Mouse (Mus musculus): Measurements from ENCODE around the gene Mlxipl. TPM values are rescaled to one million over a fixed set of nuclear protein-coding genes. Genes with fewer than 3 reads are reported as not detected.

The Mlxipl gene
- polyA plus RNA-seq, 1 experiment from 2014 or later, result 2.8 TPM

DNA sequence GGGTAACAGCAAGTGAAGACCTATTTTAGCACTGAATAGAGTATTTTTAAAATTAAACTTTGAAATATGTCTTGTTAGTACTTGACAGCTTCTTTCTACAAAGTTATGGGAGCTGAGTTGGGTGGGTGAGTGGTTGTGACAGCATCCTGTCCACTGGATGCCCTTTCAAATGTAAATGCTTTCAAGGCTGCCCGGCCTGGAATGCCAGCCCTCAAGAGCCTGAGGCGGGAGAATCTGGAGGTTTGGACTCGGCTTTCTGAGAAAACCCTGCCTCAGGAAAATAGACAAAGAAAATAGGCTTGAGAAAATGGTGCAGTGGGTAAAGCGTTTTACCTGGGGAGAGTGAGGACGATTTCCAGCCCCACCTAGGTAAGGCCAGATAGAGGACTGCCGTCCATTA lies 92.1 kb downstream of the Mlxipl start:
- ATAC-seq (no peak), DNase-seq (ENCODE audit: low read depth, low spot score) (no peak)
- no peak for TF ChIP-seq CTCF (IDR thresholded peaks at IDR 0.05)
- in situ Hi-C loops (cut with MboI; ENCODE audit: low pct_unique_long_range_greater_than_20kb), result no loop called here
- POLR2A ChIA-PET, result interaction anchor here (1.6 kb wide), 1 partner anchor 10 kb away, joined by 4 read pairs; no protein-coding TSS in a partner anchor
- no peaks in the 10 kb centered on the region for H3K27me3 ChIP-seq
- CTCF ChIA-PET, result no interaction called here

DNA sequence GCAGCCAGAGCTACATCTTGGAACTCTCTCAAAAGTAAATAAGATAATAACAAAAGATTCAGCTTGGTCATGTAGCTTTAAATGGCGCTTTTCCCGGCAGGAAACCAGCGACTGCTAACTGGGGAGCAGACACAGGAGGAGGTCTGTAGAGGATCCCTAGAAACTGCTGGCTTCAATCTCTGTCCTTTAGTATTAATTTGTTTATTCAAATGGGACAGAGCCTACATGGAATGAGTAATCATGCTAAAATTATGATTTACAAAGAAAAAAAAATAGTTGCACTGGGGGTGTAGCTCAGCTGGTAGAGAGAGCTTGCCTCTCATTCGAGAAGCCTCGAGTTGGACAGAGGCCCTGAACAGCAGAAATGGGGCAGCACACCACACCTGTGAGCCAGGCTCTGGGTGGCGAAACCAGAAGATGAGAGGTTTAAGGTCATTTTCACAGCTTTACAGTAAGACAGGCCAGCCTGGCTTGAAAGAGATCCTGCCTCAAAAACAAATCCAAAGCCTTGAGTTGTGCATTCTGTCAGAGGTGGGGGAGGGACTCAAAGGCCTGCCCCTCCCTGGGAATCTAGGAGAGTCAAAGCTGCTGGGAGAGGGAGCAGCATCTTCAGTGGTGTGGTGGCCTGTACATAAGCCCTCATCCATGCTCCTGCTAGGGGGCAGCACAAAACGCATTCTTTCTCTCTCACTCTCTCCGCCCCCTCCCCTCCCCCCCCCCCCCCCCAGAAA lies 93.6 kb downstream of the Mlxipl start:
- ATAC-seq, result no peak
- POLR2A ChIA-PET, result interaction anchor here (1.6 kb wide), 1 partner anchor 11 kb away, joined by 4 read pairs; no protein-coding TSS in a partner anchor
- in situ Hi-C loops (cut with MboI; ENCODE audit: low pct_unique_long_range_greater_than_20kb), result no loop called here
- DNase-seq (ENCODE audit: low read depth, low spot score), result no peak
- CTCF ChIA-PET, result interaction anchor here (0.7 to 1.7 kb wide), 4 partner anchors 8 to 26 kb away, joined by 3 to 8 read pairs (median 4); no protein-coding TSS in a partner anchor
- no peak for TF ChIP-seq CTCF (IDR thresholded peaks at IDR 0.05)
- H3K27me3 ChIP-seq, result no peaks in the 10 kb centered on the region

DNA sequence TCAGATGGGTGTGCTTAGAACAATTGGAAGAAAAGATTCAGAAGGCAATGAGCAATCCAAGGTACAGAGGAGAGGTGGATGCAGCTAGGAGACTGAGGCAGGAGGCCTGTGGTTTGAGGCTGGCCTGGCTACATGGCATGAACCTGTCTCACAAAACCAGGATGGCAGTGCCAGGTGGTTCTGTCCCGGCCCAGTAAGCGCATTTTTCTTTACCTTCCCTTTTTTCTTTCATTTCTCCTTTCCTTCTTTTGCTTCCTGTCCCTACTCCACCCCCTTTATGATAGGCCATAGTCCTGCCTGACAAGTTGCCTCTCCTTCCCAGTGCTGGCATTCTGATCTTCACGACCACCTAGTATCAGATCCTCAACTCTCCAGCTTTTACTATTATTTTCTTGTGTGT lies 95.3 kb downstream of the Mlxipl start:
- ChIA-PET CTCF (interaction anchor here (0.9 kb wide), 1 partner anchor 13 kb away, joined by 3 read pairs; no protein-coding TSS in a partner anchor), POLR2A (interaction anchor here (1.2 kb wide), 1 partner anchor 16 kb away, joined by 4 read pairs; no protein-coding TSS in a partner anchor)
- in situ Hi-C loops (cut with MboI; ENCODE audit: low pct_unique_long_range_greater_than_20kb), result no loop called here
- ATAC-seq, result no peak
- no peak for DNase-seq (ENCODE audit: low read depth, low spot score)
- no peaks in the 10 kb centered on the region for H3K27me3 ChIP-seq
- no peak for TF ChIP-seq CTCF (IDR thresholded peaks at IDR 0.05)

DNA sequence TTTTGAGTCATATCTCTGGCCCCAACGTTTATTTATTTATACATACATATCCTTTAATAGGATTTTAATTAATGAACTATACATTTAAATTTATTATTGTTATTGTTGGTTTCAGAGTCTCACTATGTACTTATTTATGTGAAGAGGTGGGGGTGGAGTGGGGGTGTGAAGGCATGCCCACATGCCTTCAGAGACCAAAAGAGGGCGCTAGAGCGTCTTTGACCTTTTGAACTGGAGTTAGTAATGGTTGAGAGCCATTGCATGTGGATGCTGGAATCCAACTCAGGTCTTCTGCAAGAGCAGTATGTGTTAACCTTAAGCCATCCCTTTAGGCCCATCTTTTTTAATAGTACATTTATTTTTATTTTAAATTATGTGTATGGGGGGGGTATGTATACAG lies 95.9 kb downstream of the Mlxipl start:
- DNase-seq (ENCODE audit: low read depth, low spot score), result no peak
- TF ChIP-seq CTCF (IDR thresholded peaks at IDR 0.05), result no peak
- CTCF ChIA-PET, result interaction anchor here (1.2 kb wide), 1 partner anchor 10 kb away, joined by 3 read pairs; no protein-coding TSS in a partner anchor
- in situ Hi-C loops (cut with MboI; ENCODE audit: low pct_unique_long_range_greater_than_20kb), result no loop called here
- POLR2A ChIA-PET, result interaction anchor here (0.6 to 1.3 kb wide), 2 partner anchors 22 to 122 kb away, joined by 3 read pairs; partner anchors contain the start of gene Dnajc30
- no peak for ATAC-seq
- no peaks in the 10 kb centered on the region for H3K27me3 ChIP-seq

DNA sequence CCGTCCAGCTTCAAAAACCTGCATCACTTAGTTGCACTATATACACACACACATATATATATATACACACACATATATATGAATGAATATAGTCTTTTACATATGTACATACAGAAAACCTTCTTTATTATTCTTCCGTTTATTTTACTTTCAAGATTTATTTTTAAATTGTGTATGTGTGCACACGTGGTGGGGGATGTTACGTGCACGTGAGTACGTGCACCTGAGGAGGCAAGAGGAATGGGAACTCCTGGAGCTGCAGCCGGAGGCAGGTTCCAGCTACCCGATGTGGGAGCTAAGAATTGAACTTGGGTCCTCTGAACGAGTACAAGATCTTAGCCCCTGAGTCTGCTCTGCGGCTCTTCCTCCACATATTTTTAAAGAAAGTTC lies 96.5 kb downstream of the Mlxipl start:
- DNase-seq (ENCODE audit: low read depth, low spot score), result no peak
- ChIA-PET POLR2A (interaction anchor here (0.6 to 1.3 kb wide), 6 partner anchors 11 to 175 kb away, joined by 3 read pairs; partner anchors contain the start of gene Dnajc30), CTCF (interaction anchor here (1.2 kb wide), 1 partner anchor 10 kb away, joined by 3 read pairs; no protein-coding TSS in a partner anchor)
- H3K27me3 ChIP-seq, result no peaks in the 10 kb centered on the region
- TF ChIP-seq CTCF (IDR thresholded peaks at IDR 0.05), result no peak
- no peak for ATAC-seq
- in situ Hi-C loops (cut with MboI; ENCODE audit: low pct_unique_long_range_greater_than_20kb), result no loop called here

DNA sequence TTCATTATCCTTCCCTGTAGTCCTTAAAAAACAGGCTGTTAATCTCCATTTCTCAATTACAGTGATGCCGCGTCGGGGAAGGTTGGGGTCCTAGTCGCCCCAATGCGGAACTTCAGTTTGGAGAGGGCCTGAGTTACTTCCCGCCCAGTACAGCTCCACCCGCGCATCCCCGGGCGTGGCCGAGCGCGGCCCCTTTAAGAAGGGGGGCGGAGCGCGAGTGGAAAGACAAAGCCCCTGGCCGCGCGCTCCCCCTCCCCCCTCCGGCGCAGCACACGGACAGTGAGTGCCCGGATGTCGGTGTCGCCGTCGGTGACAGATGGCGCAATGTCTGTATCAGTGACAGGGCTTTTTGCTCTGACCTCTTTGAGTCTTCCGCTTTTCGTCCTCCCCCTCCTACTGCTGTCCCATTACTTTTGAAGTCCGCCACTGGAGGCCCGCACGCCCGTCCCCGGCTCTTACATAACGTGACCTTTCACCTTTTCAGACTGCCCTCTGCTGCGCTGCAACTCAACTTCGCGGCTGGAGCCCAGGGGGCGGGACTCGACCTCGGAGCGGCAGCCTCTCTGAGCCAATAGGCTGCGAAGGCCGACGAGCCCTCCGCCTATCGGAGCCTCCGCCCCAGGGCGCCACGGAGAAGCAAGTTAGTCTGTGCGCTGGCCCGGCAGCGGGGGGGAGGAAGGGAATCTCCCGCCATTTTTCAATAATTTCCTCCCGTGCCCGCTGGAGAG lies 97.1 kb downstream of the Mlxipl start, which contains the start of gene Baz1b:
Gene Baz1b, plus strand, starts transcription at position 644 of the 728 bp plus-strand sequence.
- in situ Hi-C loops (cut with MboI; ENCODE audit: low pct_unique_long_range_greater_than_20kb), result no loop called here
- CTCF ChIA-PET, result interaction anchor here (1.2 kb wide), 1 partner anchor 9 kb away, joined by 3 read pairs; no protein-coding TSS in a partner anchor
- POLR2A ChIA-PET, result interaction anchor here (0.6 to 1.3 kb wide), 7 partner anchors 10 to 206 kb away, joined by 3 read pairs; partner anchors contain the start of gene Dnajc30
- TF ChIP-seq CTCF (IDR thresholded peaks at IDR 0.05), result no peak
- DNase-seq (ENCODE audit: low read depth, low spot score) (peak; percentile 95), ATAC-seq (peak; percentile 92)
- H3K27me3 ChIP-seq, result no peaks in the 10 kb centered on the region

DNA sequence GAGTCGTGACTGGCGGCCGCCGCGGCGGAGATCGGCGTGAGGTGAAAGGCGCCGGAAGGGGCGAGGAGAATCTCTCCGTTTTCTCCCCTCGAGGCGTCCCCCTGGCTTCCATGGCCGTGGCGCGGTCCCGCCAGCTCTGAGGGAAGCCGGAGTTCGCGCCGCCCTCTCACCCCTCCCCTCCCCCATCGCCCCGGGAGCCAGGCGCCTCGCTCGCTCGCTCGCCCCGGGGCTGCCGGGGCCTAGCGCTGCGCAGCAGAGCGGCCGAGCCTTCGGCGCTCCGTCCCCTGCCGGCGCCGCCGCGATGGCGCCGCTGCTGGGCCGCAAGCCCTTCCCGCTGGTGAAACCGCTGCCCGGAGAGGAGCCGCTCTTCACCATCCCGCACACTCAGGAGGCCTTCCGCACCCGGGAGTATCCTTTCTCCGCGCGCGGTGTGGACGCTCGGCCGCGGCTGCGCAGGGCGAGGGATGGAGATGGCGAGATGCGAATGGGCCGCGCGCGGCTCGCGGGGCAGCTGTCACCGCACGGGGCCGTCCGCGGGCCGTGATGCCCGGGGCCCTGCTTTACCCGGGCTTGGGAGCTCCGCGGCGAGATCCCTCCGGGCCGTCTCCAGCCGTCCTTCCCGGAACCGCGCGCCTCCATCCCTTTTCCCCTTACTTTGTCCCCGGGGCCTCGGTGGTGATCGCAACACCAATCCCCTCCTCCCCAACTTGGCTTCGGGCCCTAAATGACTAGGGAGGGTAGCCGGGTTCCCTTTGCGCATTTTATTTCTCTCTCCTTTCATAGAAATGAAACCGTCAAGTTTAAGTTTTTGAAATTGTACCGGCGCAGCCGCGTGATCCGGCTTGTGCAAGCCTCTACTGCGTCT lies 97.9 kb downstream of the Mlxipl start:
- in situ Hi-C loops (cut with MboI; ENCODE audit: low pct_unique_long_range_greater_than_20kb), result no loop called here

More for the DNA sequence above, 97.9 kb downstream of the Mlxipl start:
- no peak for TF ChIP-seq CTCF (IDR thresholded peaks at IDR 0.05)
- no peaks in the 10 kb centered on the region for H3K27me3 ChIP-seq
- ChIA-PET CTCF (interaction anchor here (1.7 kb wide), 1 partner anchor 70 kb away, joined by 4 read pairs; no protein-coding TSS in a partner anchor), POLR2A (interaction anchor here (0.6 to 1.1 kb wide), 2 partner anchors 16 to 205 kb away, joined by 3 read pairs; no protein-coding TSS in a partner anchor)
- peak; percentile 33 for ATAC-seq
- DNase-seq (ENCODE audit: low read depth, low spot score), result peak; percentile 28

Other genes with a start within 250 kb of the Mlxipl start
- not detected for gene Tmem270, start 183.2 kb upstream of the Mlxipl start, polyA plus RNA-seq (2021)
- not detected for gene Cldn13, start 174.4 kb upstream of the Mlxipl start, polyA plus RNA-seq (2021)
- 27.5 TPM for gene Mettl27, start 157.5 kb upstream of the Mlxipl start, polyA plus RNA-seq (2021)
- gene Cldn4, start 143.0 kb upstream of the Mlxipl start, polyA plus RNA-seq (2021), result 0.09 TPM
- gene Cldn3, start 103.7 kb upstream of the Mlxipl start, polyA plus RNA-seq (2021), result not detected
- 82.8 TPM for gene Abhd11, start 80.7 kb upstream of the Mlxipl start, polyA plus RNA-seq (2021)
- 12.0 TPM for gene Stx1a, start 66.4 kb upstream of the Mlxipl start, polyA plus RNA-seq (2021)
- gene Dnajc30, start 25.7 kb upstream of the Mlxipl start, polyA plus RNA-seq (2021), result 22.5 TPM
- gene Bud23, start 24.9 kb upstream of the Mlxipl start, polyA plus RNA-seq (2021), result 58.7 TPM
- 18.1 TPM for gene Vps37d, start 11.6 kb upstream of the Mlxipl start, polyA plus RNA-seq (2021)
- gene Tbl2, start 59.8 kb downstream of the Mlxipl start, polyA plus RNA-seq (2021), result 12.3 TPM
- 43.5 TPM for gene Bcl7b, start 78.4 kb downstream of the Mlxipl start, polyA plus RNA-seq (2021)
- gene Baz1b, start 97.4 kb downstream of the Mlxipl start, polyA plus RNA-seq (2021), result 92.8 TPM
- gene Fzd9, start 161.3 kb downstream of the Mlxipl start, polyA plus RNA-seq (2021), result 0.39 TPM

Measured in Patski (cell line).